Mouse (Mus musculus) megakaryocyte, embryonic 14.5 days (primary cell): ENCODE measurements around the gene Ly6g6c.

Experiments
- FLI1 ChIP-seq: IDR thresholded peaks from 2 replicates; pipeline ENCODE4 v1.6.1; 2012; ENCODE audit warnings: low read length, inconsistent platforms, mixed read lengths
- GATA1 ChIP-seq: IDR thresholded peaks from 3 replicates; pipeline ENCODE4 v1.6.1; 2012; ENCODE audit warnings: mixed read lengths, low read length, inconsistent platforms, borderline replicate concordance

DNA sequence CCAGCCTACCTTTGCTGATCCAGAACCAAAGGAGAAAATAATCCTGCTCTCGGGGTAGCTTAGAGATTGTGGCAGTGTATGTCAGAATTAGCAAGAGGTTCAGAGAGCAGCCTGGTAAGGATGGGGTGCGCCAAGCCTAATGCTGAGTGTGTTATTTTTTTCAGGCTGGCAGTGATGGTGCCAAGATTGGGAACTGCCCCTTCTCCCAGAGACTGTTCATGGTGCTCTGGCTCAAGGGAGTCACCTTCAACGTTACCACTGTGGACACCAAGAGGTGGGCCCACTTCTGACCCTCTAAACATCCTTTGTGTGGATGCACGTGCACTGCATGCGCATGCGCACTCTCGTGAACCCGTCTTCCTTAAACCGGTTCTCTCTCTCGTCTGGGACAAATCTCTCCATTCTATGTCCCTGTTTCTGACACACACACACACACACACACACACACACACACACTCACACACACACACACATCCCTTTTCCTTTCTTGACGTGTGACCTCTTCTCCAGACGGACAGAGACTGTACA lies 12.9 kb upstream of the Ly6g6c start:
- TF ChIP-seq GATA1 = no peak
- no peak for TF ChIP-seq FLI1
